Mouse (Mus musculus) hematopoietic stem cell, adult 5-6 weeks (primary cell): ENCODE data around the gene Arpin. TPM values are rescaled to one million over a fixed set of nuclear protein-coding genes. Genes with fewer than 3 reads are reported as not detected.

Experiments
- ATAC-seq, 2 experiments: fragments of 125-278 bp in 1 of 2; replicated peaks in 1 of 2; 2 replicates each; pipeline ENCODE4 v1.8.0; 2016 to 2017; ENCODE audit warnings: inconsistent platforms in 2 of 2, mild to moderate bottlenecking in 2 of 2, moderate number of reproducible peaks in 2 of 2, low read depth in 1 of 2, moderate TSS enrichment in 1 of 2; ENCODE audit not compliant: low FRiP score in 2 of 2, poor library complexity in 2 of 2, severe bottlenecking in 2 of 2, insufficient read depth in 1 of 2, low TSS enrichment in 1 of 2
- total RNA-seq: library from RNA; stranded (forward); fragments of 172-1452, 232-1000 nt; gene quantifications from 2 replicates; pipeline ENCODE4 v1.2.3, GENCODE M21; 2017

The Arpin gene
- total RNA-seq, 1 experiment from 2014 or later = 0.35 TPM

DNA sequence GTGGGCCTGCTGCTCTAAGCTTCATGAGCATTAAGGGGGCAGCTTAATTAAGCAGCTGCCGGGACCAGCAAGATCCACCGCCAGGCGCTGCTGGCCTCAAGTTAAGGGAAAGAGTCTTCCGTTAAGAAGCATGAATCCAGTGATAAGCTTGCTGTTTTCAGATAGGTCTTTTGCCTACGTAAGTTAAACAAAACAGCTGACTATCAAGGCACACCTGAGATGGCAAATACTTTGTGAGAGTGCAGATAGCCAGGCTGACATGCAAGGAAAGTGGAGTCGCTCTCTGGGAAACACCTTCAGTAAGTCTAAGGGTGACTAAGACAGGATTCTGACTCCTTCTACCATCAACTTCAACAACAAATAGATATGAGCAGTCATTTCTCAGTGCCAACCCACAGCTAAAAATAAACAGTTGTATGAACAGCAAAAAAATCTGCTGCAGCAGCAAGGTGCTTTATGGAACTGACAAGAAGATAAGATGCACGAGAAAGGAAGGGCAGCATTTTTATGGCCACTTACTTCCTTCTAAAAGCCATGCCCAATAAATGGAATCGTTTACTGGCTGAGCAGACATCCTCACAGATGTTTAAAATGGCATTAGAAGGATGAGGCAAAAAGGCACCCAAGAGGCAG lies 31.9 kb downstream of the Arpin start:
- ATAC-seq = no peak

DNA sequence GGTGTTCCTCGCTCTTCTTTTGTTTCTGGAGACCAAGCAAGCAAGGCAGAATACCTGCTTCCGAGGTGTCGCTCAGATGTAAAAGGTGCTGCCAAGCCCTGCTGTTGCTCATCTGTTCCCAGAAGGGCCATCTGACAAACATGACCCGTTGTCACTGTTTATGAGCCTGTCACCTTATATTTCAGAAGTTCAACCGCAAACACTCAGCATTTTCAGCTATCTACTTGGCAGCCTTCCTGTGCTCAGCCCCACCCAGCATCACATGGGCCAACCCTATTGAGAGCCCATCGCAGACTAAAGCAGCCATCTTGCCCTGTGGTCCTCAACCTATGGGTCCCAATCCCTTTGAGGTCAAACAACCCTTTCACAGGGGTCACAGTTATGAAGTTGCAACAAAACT lies 34.4 kb downstream of the Arpin start:
- peak in 1 of 2 experiments; percentile 36; a peak in 2 of 4 replicates for ATAC-seq

- no peak for ATAC-seq
These were observed 39.9 kb downstream of the Arpin start for GRCm38 (mm10) chr7:79895225-79895624.

- no peak for ATAC-seq
These were observed 40.4 kb downstream of the Arpin start for GRCm38 (mm10) chr7:79894790-79895189.

DNA sequence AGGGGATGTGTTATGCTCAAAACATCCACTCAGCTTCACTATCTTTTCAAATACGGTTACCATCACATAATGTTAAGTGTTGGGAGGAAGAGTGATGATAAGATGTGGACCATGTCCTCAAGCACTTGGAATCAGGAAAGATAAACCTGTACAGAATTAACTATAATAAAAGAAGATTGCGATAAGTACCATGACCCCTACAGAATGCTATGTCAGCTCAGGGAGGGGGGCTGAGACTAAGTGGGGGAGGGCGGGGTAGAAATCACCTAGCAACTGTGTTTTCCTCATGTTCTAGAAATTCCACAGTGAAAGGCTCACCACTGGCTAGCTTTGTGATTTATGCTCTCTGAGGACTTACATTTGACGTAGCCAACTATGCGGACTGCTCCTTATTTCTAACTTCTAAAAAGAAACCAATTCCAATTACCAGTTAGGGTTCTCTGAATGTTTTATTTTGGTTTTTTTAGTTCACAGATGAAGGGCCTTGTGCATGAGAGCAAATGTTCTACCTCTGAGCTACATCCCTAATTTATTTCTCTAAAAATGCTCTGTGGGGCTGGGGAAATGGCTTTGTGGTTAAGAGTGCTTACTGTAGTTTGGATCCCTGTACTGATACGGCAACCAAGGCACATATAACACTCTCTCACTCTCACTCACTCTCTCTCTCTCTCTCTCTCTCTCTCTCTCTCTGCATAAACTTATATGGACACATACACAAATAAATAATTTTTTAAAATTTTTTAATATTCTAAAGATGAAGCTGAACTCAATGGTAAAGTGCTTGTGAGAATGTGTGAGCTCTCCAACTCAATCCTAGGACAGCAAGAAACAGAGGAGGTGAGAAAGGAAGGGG lies 42.4 kb downstream of the Arpin start:
- ATAC-seq = no peak

GRCm38 (mm10) chr7:79890436-79891221 lies 44.5 kb downstream of the Arpin start:
- no peak for ATAC-seq

GRCm38 (mm10) chr7:79888603-79889002 lies 46.6 kb downstream of the Arpin start:
- ATAC-seq = no peak

GRCm38 (mm10) chr7:79883613-79884334 lies 51.4 kb downstream of the Arpin start:
- no peak for ATAC-seq

- no peak for ATAC-seq
These were observed 53.3 kb downstream of the Arpin start for GRCm38 (mm10) chr7:79881901-79882300.

DNA sequence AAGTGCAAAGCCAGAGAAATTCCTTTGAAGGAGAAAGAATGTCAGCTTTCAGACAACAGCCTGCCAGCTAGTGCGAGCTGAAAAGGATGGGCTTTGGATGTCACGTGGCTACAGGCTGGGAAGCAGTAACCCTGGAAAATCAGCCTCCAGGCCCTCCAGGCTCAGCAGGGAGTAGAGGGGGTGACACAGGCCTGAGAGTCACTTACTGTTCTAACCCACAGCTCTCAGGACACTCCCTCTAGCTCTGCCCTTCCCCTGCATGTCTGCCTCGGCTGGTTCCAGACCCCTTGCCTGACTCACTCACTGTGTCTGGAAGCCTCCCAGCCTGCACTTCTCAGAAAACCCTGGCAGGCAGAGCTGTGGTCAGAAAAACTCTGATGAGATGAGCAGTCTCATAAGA lies 54.2 kb downstream of the Arpin start:
- ATAC-seq = no peak

DNA sequence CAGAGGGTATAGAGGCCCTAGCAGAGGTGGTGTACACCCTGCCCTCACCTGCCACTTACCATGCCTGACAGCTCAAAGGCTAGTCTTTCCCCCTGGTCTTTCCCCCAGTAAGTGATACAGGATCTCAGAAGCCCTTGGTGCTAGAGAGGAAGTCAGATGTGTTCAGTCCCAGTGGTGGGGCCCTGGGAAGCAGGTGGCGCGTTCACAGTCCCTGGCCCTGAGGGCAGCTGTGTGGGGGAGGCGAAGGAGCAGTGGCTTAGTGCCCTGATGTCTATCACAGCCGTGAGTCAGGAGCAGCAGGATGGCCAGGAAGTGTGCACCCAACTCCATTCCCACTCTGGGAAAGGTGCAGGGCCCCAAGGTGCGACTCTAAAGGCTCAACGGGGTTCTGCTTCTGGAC lies 55.1 kb downstream of the Arpin start:
- ATAC-seq = no peak

- no peak for ATAC-seq
These were observed 56.6 kb downstream of the Arpin start for GRCm38 (mm10) chr7:79878455-79879025.

Other genes with a start within 250 kb of the Arpin start
- 1.8 and 2.8 TPM in 2 replicates for gene Kif7, start 219.6 kb downstream of the Arpin start, total RNA-seq
- not detected in 2 replicates for gene Plin1, start 202.5 kb downstream of the Arpin start, total RNA-seq
- gene Pex11a, start 192.2 kb downstream of the Arpin start, total RNA-seq = 4.9 and 5.6 TPM in 2 replicates
- gene Wdr93, start 192.2 kb downstream of the Arpin start, total RNA-seq = not detected in 2 replicates
- gene Mesp1, start 141.6 kb downstream of the Arpin start, total RNA-seq = not detected in 2 replicates
- gene Mesp2, start 124.6 kb downstream of the Arpin start, total RNA-seq = 0.63 TPM in 1 of 2 replicates, not detected in the other
- gene Anpep, start 74.3 kb downstream of the Arpin start, total RNA-seq = 0.38 and 0.55 TPM in 2 replicates
- gene Ap3s2, start 14.7 kb downstream of the Arpin start, total RNA-seq = 8.4 and 9.6 TPM in 2 replicates
- 18.9 and 19.7 TPM in 2 replicates for gene Zfp710, start 89.5 kb upstream of the Arpin start, total RNA-seq
- gene Idh2, start 180.0 kb upstream of the Arpin start, total RNA-seq = 180 and 242 TPM in 2 replicates